Mouse (Mus musculus): Measurements from ENCODE around the gene Acer3.
A peak's percentile ranks its signal among the peaks of the same experiment; 100 is the strongest.

The Acer3 gene

GRCm38 (mm10) chr7:98321083-98321482 lies at the start of gene Acer3:
TSS of gene Acer3 (minus strand) at chr7:98321208.
- no peak for DNase-seq (ENCODE audit: low read depth, low spot score)

GRCm38 (mm10) chr7:98369762-98370369 lies 48.9 kb upstream of the Acer3 start:
- no peak for DNase-seq (ENCODE audit: low read depth, low spot score)

DNA sequence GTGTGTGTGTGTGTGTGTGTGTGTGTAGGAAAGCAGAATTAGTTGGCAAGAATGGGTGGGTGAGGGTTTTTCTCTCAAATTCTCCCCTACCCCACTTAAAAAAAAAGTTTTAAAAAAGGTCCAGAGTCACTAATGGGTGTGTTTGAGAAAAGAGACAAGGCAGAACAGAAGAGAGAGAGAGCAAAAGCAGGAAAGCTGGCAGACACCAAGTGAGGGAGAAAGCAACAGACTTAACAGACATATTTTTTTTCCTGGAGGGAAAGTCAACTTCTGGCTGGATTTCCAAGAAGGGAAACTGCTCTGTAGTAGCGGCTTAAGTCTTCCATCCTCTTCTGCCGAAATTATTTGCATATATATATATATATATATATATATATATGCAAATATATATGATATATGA lies 40.7 kb upstream of the Acer3 start:
- no peak for DNase-seq (ENCODE audit: low read depth, low spot score)

- DNase-seq (ENCODE audit: low read depth, low spot score) = peak; percentile 98
These were observed 40.1 kb upstream of the Acer3 start, which contains the start of gene Tsku for GRCm38 (mm10) chr7:98361063-98361652. TSS of gene Tsku (minus strand) at chr7:98361328.

GRCm38 (mm10) chr7:98360621-98360990 lies 39.6 kb upstream of the Acer3 start:
- DNase-seq (ENCODE audit: low read depth, low spot score) = no peak

- DNase-seq (ENCODE audit: low read depth, low spot score) = peak; percentile 82
These were observed 39.1 kb upstream of the Acer3 start for GRCm38 (mm10) chr7:98359951-98360620.

DNA sequence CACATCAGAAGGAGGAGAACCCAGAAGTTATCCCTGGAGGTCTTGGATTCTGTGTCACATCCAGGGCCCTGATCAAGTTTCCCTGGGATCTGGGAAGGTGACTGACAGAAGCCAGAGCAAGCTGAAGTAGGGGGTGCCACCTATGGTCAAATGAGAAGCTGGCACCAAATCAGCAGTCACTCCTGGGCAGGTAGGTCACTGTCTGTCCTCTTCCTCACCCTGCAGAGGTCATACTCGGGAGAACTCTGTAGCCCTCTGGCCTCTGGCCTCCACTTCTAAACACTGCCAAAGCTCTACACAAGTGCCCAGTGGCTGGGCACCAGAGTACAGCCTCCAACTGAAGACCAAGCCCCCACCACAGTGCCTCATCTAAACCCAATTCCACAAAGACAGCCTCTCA lies 37.0 kb upstream of the Acer3 start:
- no peak for DNase-seq (ENCODE audit: low read depth, low spot score)

DNA sequence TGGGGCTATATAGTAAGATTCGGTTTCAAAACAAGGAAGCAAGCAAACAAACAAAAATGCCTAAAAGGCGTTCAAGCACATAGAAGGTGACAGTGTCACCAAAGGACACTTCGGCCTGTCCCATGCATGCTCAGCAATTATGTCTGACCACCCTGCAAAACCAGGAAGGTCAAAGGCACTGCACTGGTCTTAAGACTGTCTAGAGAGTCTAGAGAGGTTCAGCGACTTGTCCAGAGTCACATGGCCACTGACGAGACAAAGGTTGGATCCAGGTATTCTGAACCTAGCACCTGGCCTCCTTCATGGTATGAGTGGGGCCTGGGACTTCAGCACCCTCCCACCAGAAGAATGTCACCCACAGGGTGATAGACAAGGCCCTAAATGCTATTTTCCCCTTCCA lies 36.3 kb upstream of the Acer3 start:
- DNase-seq (ENCODE audit: low read depth, low spot score) = no peak

- DNase-seq (ENCODE audit: low read depth, low spot score) = no peak
These were observed 33.9 kb upstream of the Acer3 start for GRCm38 (mm10) chr7:98354921-98355310.

DNA sequence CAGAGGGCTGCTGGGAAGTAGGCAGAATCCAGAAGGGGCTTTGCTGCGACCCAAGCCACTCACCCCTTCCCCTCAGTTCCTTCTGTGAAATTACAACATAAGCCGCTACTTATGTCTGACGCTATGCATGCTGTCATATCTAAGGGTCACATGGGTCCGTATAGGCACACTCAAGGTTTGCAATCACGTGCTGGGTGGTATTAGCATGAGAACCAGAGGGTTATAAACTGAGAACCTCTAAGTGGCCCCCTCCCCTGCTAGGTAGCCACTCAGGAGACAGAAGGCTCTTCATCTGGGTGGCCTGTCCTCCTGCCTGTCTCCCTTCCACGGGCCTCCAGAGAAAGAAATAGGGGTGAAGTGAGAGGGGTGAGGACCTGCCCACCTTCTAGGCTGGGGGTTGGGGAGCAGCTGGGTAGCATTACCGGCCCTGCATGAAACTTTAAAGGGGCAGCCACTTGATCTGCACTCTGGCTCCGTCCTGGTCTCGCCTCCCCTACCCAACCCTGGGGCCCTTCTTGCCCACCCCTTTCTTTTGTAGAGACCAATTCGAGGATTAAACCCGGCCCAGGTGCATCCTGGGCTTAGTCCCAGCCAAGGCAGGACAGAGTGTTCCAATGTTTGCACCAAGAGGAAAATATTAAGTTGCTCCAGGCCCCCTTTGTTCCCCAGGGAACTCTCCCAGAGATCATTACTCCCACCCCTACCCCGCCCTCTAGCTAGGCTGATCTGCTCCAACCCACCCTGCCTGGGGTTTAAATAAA lies 33.3 kb upstream of the Acer3 start:
- DNase-seq (ENCODE audit: low read depth, low spot score) = peak; percentile 57

DNA sequence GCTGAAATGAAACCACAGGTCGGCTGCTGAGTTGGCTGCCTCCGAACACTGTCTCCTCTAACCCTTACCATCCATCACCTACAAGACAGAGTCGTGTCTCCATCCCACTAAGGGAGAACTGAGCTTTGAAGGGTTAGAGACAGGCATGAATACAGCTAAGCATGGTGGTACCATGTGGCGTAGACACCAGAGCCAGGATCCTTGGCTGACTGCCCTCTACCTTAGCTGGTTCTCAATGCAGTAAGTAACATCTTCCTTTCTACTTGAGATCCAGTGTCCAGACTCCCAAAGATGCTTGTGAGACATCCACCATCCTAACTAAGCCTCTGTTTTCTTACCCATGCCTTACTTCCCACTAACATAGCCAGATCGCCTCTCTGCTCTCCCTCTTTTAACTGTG lies 32.6 kb upstream of the Acer3 start:
- no peak for DNase-seq (ENCODE audit: low read depth, low spot score)

GRCm38 (mm10) chr7:98351523-98351922 lies 30.5 kb upstream of the Acer3 start:
- no peak for DNase-seq (ENCODE audit: low read depth, low spot score)

GRCm38 (mm10) chr7:98349821-98350220 lies 28.8 kb upstream of the Acer3 start:
- DNase-seq (ENCODE audit: low read depth, low spot score) = no peak

- peak; percentile 75 for DNase-seq (ENCODE audit: low read depth, low spot score)
These were observed 28.1 kb upstream of the Acer3 start for GRCm38 (mm10) chr7:98349096-98349495.

DNA sequence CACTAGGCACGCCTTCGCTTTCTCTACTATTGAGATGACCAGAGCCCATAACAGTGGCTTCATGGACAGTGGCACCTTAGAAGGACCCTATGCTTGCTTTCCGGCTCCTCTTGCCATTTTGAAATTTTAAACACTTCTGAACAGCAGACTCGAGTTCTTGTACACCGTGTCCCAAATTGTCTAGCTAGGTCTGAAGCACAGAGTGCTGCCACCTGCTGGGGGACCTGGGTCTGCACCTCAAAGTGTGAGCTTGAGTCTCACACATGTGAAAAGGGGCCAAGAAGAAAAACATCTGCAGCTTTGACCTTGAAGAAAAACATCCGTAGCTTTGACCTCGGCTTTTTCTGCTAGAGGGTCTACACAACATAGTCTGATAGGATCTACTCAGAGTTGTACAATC lies 27.0 kb upstream of the Acer3 start:
- DNase-seq (ENCODE audit: low read depth, low spot score) = peak; percentile 57

- DNase-seq (ENCODE audit: low read depth, low spot score) = no peak
These were observed 26.5 kb upstream of the Acer3 start for GRCm38 (mm10) chr7:98347471-98347870.

GRCm38 (mm10) chr7:98345036-98345435 lies 24.0 kb upstream of the Acer3 start:
- no peak for DNase-seq (ENCODE audit: low read depth, low spot score)

- no peak for DNase-seq (ENCODE audit: low read depth, low spot score)
These were observed 23.4 kb upstream of the Acer3 start for GRCm38 (mm10) chr7:98344361-98344760.

- DNase-seq (ENCODE audit: low read depth, low spot score) = no peak
These were observed 21.2 kb upstream of the Acer3 start for GRCm38 (mm10) chr7:98342249-98342648.

GRCm38 (mm10) chr7:98341475-98341874 lies 20.5 kb upstream of the Acer3 start:
- peak; percentile 86 for DNase-seq (ENCODE audit: low read depth, low spot score)

GRCm38 (mm10) chr7:98340343-98340742 lies 19.3 kb upstream of the Acer3 start:
- DNase-seq (ENCODE audit: low read depth, low spot score) = no peak

GRCm38 (mm10) chr7:98333987-98334386 lies 13.0 kb upstream of the Acer3 start:
- DNase-seq (ENCODE audit: low read depth, low spot score) = no peak
